Mouse (Mus musculus) inflammation-experienced regulatory T-cells, adult 6 months (primary cell): ENCODE measurements around the gene Clic1. TPM values are rescaled to one million over a fixed set of nuclear protein-coding genes. Genes with fewer than 3 reads are reported as not detected.
A peak's percentile ranks its signal among the peaks of the same experiment; 100 is the strongest.

Experiments
- ATAC-seq: one replicate; pipeline ENCODE4 v1.8.0; 2017
- polyA plus RNA-seq, 3 experiments: library from polyadenylated mRNA; unstranded; fragments of 100-300 nt; shearing (Covaris generic); gene quantifications; one replicate each; pipeline ENCODE4 v1.2.1; 2017

Clic1 gene
- polyA plus RNA-seq, 3 experiments from 2014 or later: 487 to 766 (median 514) TPM

GRCm38 (mm10) chr17:35045807-35046680 lies 3.7 kb upstream of the Clic1 start:
- no peak for ATAC-seq

- peak; percentile 87 for ATAC-seq
Observed at GRCm38 (mm10) chr17:35046681-35047455, 2.9 kb upstream of the Clic1 start, which contains the start of gene Msh5. Msh5 (minus strand) TSS chr17:35046745.

- ATAC-seq: no peak
Observed at GRCm38 (mm10) chr17:35047688-35048087, 2.1 kb upstream of the Clic1 start.

GRCm38 (mm10) chr17:35048149-35048931 lies 1.4 kb upstream of the Clic1 start:
- peak; percentile 18 for ATAC-seq

- no peak for ATAC-seq
Observed at GRCm38 (mm10) chr17:35048932-35049440, 780 bp upstream of the Clic1 start.

GRCm38 (mm10) chr17:35050126-35050750 lies 472 bp downstream of the Clic1 start:
- no peak for ATAC-seq

- peak; percentile 82 for ATAC-seq
Observed at GRCm38 (mm10) chr17:35051156-35052086, 1.7 kb downstream of the Clic1 start.

GRCm38 (mm10) chr17:35052271-35052798 lies 2.6 kb downstream of the Clic1 start:
- no peak for ATAC-seq

- no peak for ATAC-seq
Observed at GRCm38 (mm10) chr17:35055691-35056495, 6.1 kb downstream of the Clic1 start.

- ATAC-seq: no peak
Observed at GRCm38 (mm10) chr17:35057090-35057489, 7.3 kb downstream of the Clic1 start.

- no peak for ATAC-seq
Observed at GRCm38 (mm10) chr17:35058316-35058715, 8.6 kb downstream of the Clic1 start.

GRCm38 (mm10) chr17:35058911-35059892 lies 9.4 kb downstream of the Clic1 start, which contains the start of gene Ddah2:
Ddah2 (plus strand) TSS chr17:35059035.
- peak; percentile 87 for ATAC-seq

- no peak for ATAC-seq
Observed at GRCm38 (mm10) chr17:35060071-35060470, 10.3 kb downstream of the Clic1 start.

- ATAC-seq: no peak
Observed at GRCm38 (mm10) chr17:35060737-35061297, 11.1 kb downstream of the Clic1 start.

- ATAC-seq: no peak
Observed at GRCm38 (mm10) chr17:35061299-35061698, 11.5 kb downstream of the Clic1 start.

- ATAC-seq: no peak
Observed at GRCm38 (mm10) chr17:35063466-35063865, 13.7 kb downstream of the Clic1 start.

GRCm38 (mm10) chr17:35064378-35064877 lies 14.7 kb downstream of the Clic1 start:
- ATAC-seq: no peak
